Mouse (Mus musculus): Measurements from ENCODE around the gene Cdkn2d.

GRCm38 (mm10) chr9:21328041-21328440 is 36.8 kb upstream of the Cdkn2d start:
- TF ChIP-seq POLR2A (IDR thresholded peaks at IDR 0.05; ENCODE audit: borderline replicate concordance, extremely low read depth, low read depth, low read length) = no peak
- no peak for TF ChIP-seq CTCF (IDR thresholded peaks at IDR 0.05; ENCODE audit: insufficient read depth, low read length)

Measured in lung, adult 2 months (tissue).